ENCODE assay signal across 8 mouse cellular contexts in the genomic region with DNA sequence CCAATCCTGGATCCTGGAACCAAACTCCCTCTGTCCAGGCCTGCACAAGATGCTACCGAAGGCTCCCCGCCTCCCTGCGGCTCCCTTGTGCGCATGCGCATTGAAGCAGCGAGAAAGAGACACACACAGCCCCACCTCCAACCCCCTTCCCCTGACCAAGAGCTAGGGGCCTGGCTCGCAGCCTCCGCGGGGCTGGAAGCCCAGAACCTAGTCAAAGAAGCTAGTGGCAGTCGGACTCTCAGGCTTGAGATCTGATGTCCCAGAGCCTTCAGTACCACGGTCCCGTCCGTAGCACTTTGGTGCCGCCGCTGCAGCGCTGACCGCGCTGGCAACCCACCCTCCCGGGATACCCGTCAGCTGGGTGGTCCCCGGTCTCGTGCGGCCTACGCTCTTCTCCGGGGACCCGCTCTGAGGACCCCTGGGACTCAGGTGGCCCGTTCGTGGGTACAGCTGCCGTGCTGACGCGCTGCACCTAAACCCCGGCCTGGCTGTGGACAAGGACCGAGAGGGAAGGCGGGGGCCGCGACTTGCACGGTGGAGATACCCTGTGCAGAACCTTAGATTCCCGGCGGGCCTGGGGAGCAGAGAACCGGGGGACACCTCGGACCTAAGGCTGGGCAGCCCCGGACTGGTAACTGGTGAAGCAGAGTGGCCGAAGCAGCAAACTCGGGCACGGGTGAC. TPM values are rescaled to one million over a fixed set of nuclear protein-coding genes. Genes with fewer than 3 reads are reported as not detected.
DNase-seq lines count a peak whose midpoint lies in the region; ATAC-seq lines count a peak whose summit lies in the region.

A gene (plus strand): TSS at position 128 of the 681 bp plus-strand sequence.

- peaks cover 19% of the 10 kb centered on the region for H3K36me3 ChIP-seq in embryonic facial prominence, embryonic 12.5 days
- H3K36me3 ChIP-seq in limb, embryonic 13.5 days, result peaks cover 34% of the 10 kb centered on the region
- H3K36me3 ChIP-seq in midbrain, embryonic 15.5 days (replicated peaks), result peaks cover 10% of the 10 kb centered on the region

- WGBS in embryonic facial prominence, embryonic 12.5 days, result under 1% methylated on average over 45 of the region's 45 CpGs
- under 1% methylated on average over 45 of the region's 45 CpGs for WGBS in limb, embryonic 13.5 days
- under 1% methylated on average over 45 of the region's 45 CpGs for WGBS in midbrain, embryonic 15.5 days

- peak within 1 kb of the TSS; percentile 86 for H3K27ac ChIP-seq in embryonic facial prominence, embryonic 12.5 days
- peak within 1 kb of the TSS; percentile 85 for H3K27ac ChIP-seq in limb, embryonic 13.5 days
- H3K27ac ChIP-seq in midbrain, embryonic 15.5 days, result peak within 1 kb of the TSS; percentile 85

- peak within 1 kb of the TSS; percentile 61 for H3K4me2 ChIP-seq in embryonic facial prominence, embryonic 12.5 days (replicated peaks)
- H3K4me2 ChIP-seq in limb, embryonic 13.5 days (replicated peaks), result peak within 1 kb of the TSS; percentile 76
- H3K4me2 ChIP-seq in midbrain, embryonic 15.5 days, result peak within 1 kb of the TSS; percentile 83

- peaks cover 14% of the 10 kb centered on the region for H3K4me1 ChIP-seq in embryonic facial prominence, embryonic 12.5 days
- H3K4me1 ChIP-seq in limb, embryonic 13.5 days, result peaks cover 14% of the 10 kb centered on the region
- H3K4me1 ChIP-seq in midbrain, embryonic 15.5 days, result peaks cover 32% of the 10 kb centered on the region

- H3K9ac ChIP-seq in embryonic facial prominence, embryonic 12.5 days, result peak within 1 kb of the TSS; percentile 89
- H3K9ac ChIP-seq in limb, embryonic 13.5 days, result peak within 1 kb of the TSS; percentile 93
- H3K9ac ChIP-seq in midbrain, embryonic 15.5 days, result peak within 1 kb of the TSS; percentile 77

- H3K27me3 ChIP-seq in embryonic facial prominence, embryonic 12.5 days, result no peaks in the 10 kb centered on the region
- H3K27me3 ChIP-seq in limb, embryonic 13.5 days, result no peaks in the 10 kb centered on the region
- H3K27me3 ChIP-seq in midbrain, embryonic 15.5 days (replicated peaks), result no peaks in the 10 kb centered on the region

- ATAC-seq in embryonic facial prominence, embryonic 12.5 days (ENCODE audit: insufficient number of reproducible peaks, insufficient read depth, low FRiP score, low TSS enrichment), result peak; percentile 96
- ATAC-seq in limb, embryonic 13.5 days (ENCODE audit: low FRiP score, low read depth), result peak; percentile 95
- ATAC-seq in midbrain, embryonic 15.5 days (replicated peaks), result peak; percentile 98

- H3K4me3 ChIP-seq in embryonic facial prominence, embryonic 12.5 days, result peak within 1 kb of the TSS; percentile 86
- peak within 1 kb of the TSS; percentile 85 for H3K4me3 ChIP-seq in limb, embryonic 13.5 days
- peak within 1 kb of the TSS; percentile 79 for H3K4me3 ChIP-seq in midbrain, embryonic 15.5 days

- DNase-seq in 416B (ENCODE audit: low read depth), result peak; percentile 65
- peak; percentile 86 to 89 for DNase-seq in adrenal gland, postnatal 36 days
- DNase-seq in heart, adult 9 months (ENCODE audit: low spot score in 2 of 2), result peak; percentile 82
- peak; percentile 81 for DNase-seq in kidney, adult 9 months
- DNase-seq in spleen, postnatal 10 days (ENCODE audit: low spot score in 2 of 2), result peak; percentile 47 to 65

- no peaks in the 10 kb centered on the region for H3K9me3 ChIP-seq in embryonic facial prominence, embryonic 12.5 days
- no peaks in the 10 kb centered on the region for H3K9me3 ChIP-seq in limb, embryonic 13.5 days
- H3K9me3 ChIP-seq in midbrain, embryonic 15.5 days, result no peaks in the 10 kb centered on the region

RNA-seq across cellular contexts. Expression of the gene that starts here (rescaled TPM):
- 1 to 10 TPM; 2.8 to 2.9 TPM for total RNA-seq in adrenal gland, postnatal 36 days (2021)
- 10.8 and 11.1 TPM in 2 replicates for polyA plus RNA-seq in embryonic facial prominence, embryonic 12.5 days (2016; fragmentation: Nextera tagmentation; extraction: Ambion mirVana)
- 11.9 and 12.3 TPM in 2 replicates for polyA plus RNA-seq in limb, embryonic 13.5 days (2015; fragmentation: Nextera tagmentation; extraction: Ambion mirVana)
- 15.4 TPM in 2 replicates for polyA plus RNA-seq in midbrain, embryonic 15.5 days (2015; fragmentation: Nextera tagmentation; extraction: Ambion mirVana)

Comparison
In these comparisons a context has a peak if more than half of its experiments do, and no peak if none do; other contexts are left out.
1. Peak in every context shown above with its lines: DNase-seq, ATAC-seq, H3K4me3 ChIP-seq and H3K27ac ChIP-seq.